Mouse (Mus musculus): ENCODE data around the gene Syce2. TPM values are rescaled to one million over a fixed set of nuclear protein-coding genes. Genes with fewer than 3 reads are reported as not detected.

The Syce2 gene
- total RNA-seq, 2 experiments from 2014 or later = 1.3 to 1.4 TPM

GRCm38 (mm10) chr8:84927513-84927912 is 55.6 kb downstream of the Syce2 start:
- no peak for DNase-seq (ENCODE audit: low spot score)

- peak; percentile 55 for DNase-seq (ENCODE audit: low spot score)
Measured at GRCm38 (mm10) chr8:84928456-84929306, 56.8 kb downstream of the Syce2 start.

GRCm38 (mm10) chr8:84930582-84930981 is 58.7 kb downstream of the Syce2 start:
- no peak for DNase-seq (ENCODE audit: low spot score)

GRCm38 (mm10) chr8:84933767-84934559 is 62.1 kb downstream of the Syce2 start:
- DNase-seq (ENCODE audit: low spot score) = no peak

GRCm38 (mm10) chr8:84934860-84935259 is 62.9 kb downstream of the Syce2 start:
- DNase-seq (ENCODE audit: low spot score) = no peak

GRCm38 (mm10) chr8:84935489-84935888 is 63.6 kb downstream of the Syce2 start:
- DNase-seq (ENCODE audit: low spot score) = no peak

- DNase-seq (ENCODE audit: low spot score) = no peak
Measured at GRCm38 (mm10) chr8:84936041-84936961, 64.4 kb downstream of the Syce2 start.

- peak; percentile 22 for DNase-seq (ENCODE audit: low spot score)
Measured at GRCm38 (mm10) chr8:84936962-84937546, 65.1 kb downstream of the Syce2 start, which contains the start of gene Mast1. TSS of gene Mast1 (minus strand) at chr8:84937359.

Small RNAs within 50 kb of the gene (microRNA-seq; reads per million reads assigned to microRNA genes)
- gene Gm24197 (not detected), gene Mir7069 (1.0 reads per million)

Other genes starting within 250 kb of the Syce2 start
- gene Ier2, start 209.3 kb upstream of the Syce2 start, total RNA-seq (2021) = 1 to 10 TPM; 4.7 to 8.3 TPM
- 10 to 100 TPM; 47.0 to 51.4 TPM for gene Trmt1, start 185.8 kb upstream of the Syce2 start, total RNA-seq (2021)
- gene Nacc1, start 184.2 kb upstream of the Syce2 start, total RNA-seq (2021) = 10 to 100 TPM; 19.3 to 22.8 TPM
- 1 to 10 TPM in 1 of 2 experiments, under 1 TPM in 1; 0.73 to 1.6 TPM for gene Lyl1, start 170.7 kb upstream of the Syce2 start, total RNA-seq (2021)
- under 1 TPM; 0.34 to 0.45 TPM for gene G430095P16Rik, start 149.1 kb upstream of the Syce2 start, total RNA-seq (2021)
- 100 to 1,000 TPM; 481 to 528 TPM for gene Nfix, start 71.8 kb upstream of the Syce2 start, total RNA-seq (2021)
- gene Dand5, start 49.3 kb upstream of the Syce2 start, total RNA-seq (2021) = 10 to 100 TPM; 12.8 to 12.9 TPM
- gene Gadd45gip1, start 40.6 kb upstream of the Syce2 start, total RNA-seq (2021) = 10 to 100 TPM; 22.9 to 24.2 TPM
- 100 to 1,000 TPM; 171 to 176 TPM for gene Rad23a, start 31.4 kb upstream of the Syce2 start, total RNA-seq (2021)
- gene Calr, start 25.2 kb upstream of the Syce2 start, total RNA-seq (2021) = 100 to 1,000 TPM; 145 to 160 TPM
- 10 to 100 TPM; 22.8 to 25.2 TPM for gene Farsa, start 15.1 kb upstream of the Syce2 start, total RNA-seq (2021)
- 10 to 100 TPM; 33.7 to 38.2 TPM for gene Gcdh, start 21.8 kb downstream of the Syce2 start, total RNA-seq (2021)
- not detected for gene Klf1, start 29.8 kb downstream of the Syce2 start, total RNA-seq (2021)
- gene Dnase2a, start 36.4 kb downstream of the Syce2 start, total RNA-seq (2021) = 1 to 10 TPM; 6.1 to 6.8 TPM
- gene Mast1, start 65.2 kb downstream of the Syce2 start, total RNA-seq (2021) = under 1 TPM in 1 of 2 experiments, not detected in 1; 0.07 TPM
- not detected for gene Rtbdn, start 74.9 kb downstream of the Syce2 start, total RNA-seq (2021)
- not detected for gene Gm49661, start 97.3 kb downstream of the Syce2 start, total RNA-seq (2021)
- gene Prdx2, start 97.5 kb downstream of the Syce2 start, total RNA-seq (2021) = 100 to 1,000 TPM; 193 to 200 TPM
- gene Rnaseh2a, start 97.7 kb downstream of the Syce2 start, total RNA-seq (2021) = 10 to 100 TPM; 21.1 to 21.7 TPM
- 10 to 100 TPM in 1 of 2 experiments, 1 to 10 TPM in 1; 9.4 to 12.5 TPM for gene Junb, start 106.6 kb downstream of the Syce2 start, total RNA-seq (2021)
- gene Hook2, start 118.5 kb downstream of the Syce2 start, total RNA-seq (2021) = 1 to 10 TPM; 2.1 to 2.7 TPM
- not detected for gene Best2, start 142.4 kb downstream of the Syce2 start, total RNA-seq (2021)
- 10 to 100 TPM; 53.6 to 58.0 TPM for gene Asna1, start 153.2 kb downstream of the Syce2 start, total RNA-seq (2021)
- gene Trir, start 154.7 kb downstream of the Syce2 start, total RNA-seq (2021) = 10 to 100 TPM; 70.4 to 78.8 TPM
- 10 to 100 TPM; 27.6 to 35.4 TPM for gene Tnpo2, start 164.8 kb downstream of the Syce2 start, total RNA-seq (2021)
- gene Fbxw9, start 187.9 kb downstream of the Syce2 start, total RNA-seq (2021) = 1 to 10 TPM; 1.8 TPM
- gene Gm5741, start 195.9 kb downstream of the Syce2 start, total RNA-seq (2021) = not detected
- gene Dhps, start 199.6 kb downstream of the Syce2 start, total RNA-seq (2021) = 10 to 100 TPM; 31.6 to 35.1 TPM
- 10 to 100 TPM; 46.9 to 47.2 TPM for gene Wdr83os, start 208.6 kb downstream of the Syce2 start, total RNA-seq (2021)
- 10 to 100 TPM; 12.6 to 20.8 TPM for gene Wdr83, start 209.2 kb downstream of the Syce2 start, total RNA-seq (2021)
- 1 to 10 TPM; 7.9 to 9.4 TPM for gene Man2b1, start 211.2 kb downstream of the Syce2 start, total RNA-seq (2021)

Measured in gastrocnemius, adult 18-20 months (tissue).